Mouse (Mus musculus): ENCODE results near the gene Pvalb.

DNA sequence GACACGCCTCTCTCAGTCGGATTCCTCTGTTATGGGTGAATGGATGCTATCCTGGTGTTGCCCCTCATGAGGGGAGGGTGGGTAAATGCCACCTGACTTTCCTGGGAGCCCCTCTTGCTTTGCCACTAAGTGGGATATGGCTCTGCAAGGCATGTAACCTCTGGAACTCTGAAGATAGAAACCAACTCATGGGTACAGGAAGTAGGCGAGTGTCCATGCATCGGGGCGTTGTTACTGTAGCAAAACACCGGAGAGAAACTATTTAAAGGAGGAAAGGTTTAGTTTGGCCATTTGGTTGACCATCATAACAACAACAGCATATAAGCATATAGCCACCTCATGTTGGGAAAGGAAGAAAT, 31.3 kb downstream of the Pvalb start:
- no peak for TF ChIP-seq CTCF (IDR thresholded peaks at IDR 0.05; ENCODE audit: control insufficient read depth, insufficient read depth, insufficient read length)
- no peak for TF ChIP-seq USF1 (IDR thresholded peaks at IDR 0.05; ENCODE audit: low read depth)
- no peak for TF ChIP-seq MAX (IDR thresholded peaks at IDR 0.05)
- no peak for TF ChIP-seq FOSL1 (IDR thresholded peaks at IDR 0.05; ENCODE audit: insufficient read depth, low read length, poor library complexity, severe bottlenecking)

Data from C2C12 (cell line).